Mouse (Mus musculus): ENCODE results near the gene Rnase13. TPM values are rescaled to one million over a fixed set of nuclear protein-coding genes. Genes with fewer than 3 reads are reported as not detected.
A peak's percentile ranks its signal among the peaks of the same experiment; 100 is the strongest.

Rnase13 gene
- polyA plus RNA-seq, 1 experiment from 2014 or later = not detected

DNA sequence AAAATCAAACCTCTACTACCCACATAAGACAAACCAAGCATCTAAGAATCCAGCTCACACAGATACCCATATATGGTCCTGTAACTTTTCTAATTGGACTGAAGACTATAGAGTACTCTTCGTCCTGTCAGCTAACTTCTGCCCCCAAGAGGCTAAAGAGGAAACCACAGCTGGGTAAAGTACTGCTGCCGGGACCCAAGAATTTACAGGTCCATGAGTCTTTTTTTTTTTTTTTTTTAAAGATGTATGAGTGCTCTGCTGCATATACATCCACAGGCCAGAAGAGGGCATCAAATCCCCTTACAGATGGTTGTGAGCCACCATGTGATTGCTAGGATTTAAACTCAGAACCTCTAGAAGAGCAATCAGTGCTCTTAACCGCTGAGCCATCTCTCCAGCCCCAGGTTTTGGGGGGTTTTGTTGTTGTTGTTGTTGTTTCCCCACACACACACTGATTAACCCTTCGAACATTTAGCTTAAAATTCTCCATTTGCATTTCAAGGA is 39.0 kb downstream of the Rnase13 start:
- Histone ChIP-seq H3K9ac (ENCODE audit: low read length) (no peak overlapping the region; the same call in 1 of the 2 replicates), H3K27me3 (ENCODE audit: control insufficient read depth, insufficient read depth, low read length) (no peaks in the 10 kb centered on the region), H3K36me3 (ENCODE audit: control insufficient read depth, insufficient read depth, low read length) (peaks cover 4% of the 10 kb centered on the region; the same call in 1 of the 2 replicates), H3K9me3 (ENCODE audit: control insufficient read depth, low read length) (no peaks in the 10 kb centered on the region), H3K4me3 (ENCODE audit: low read depth, low read length) (peak overlapping the region; percentile 72; the same call in 1 of the 2 replicates), H3K4me1 (ENCODE audit: control insufficient read depth, insufficient read depth, low read length) (peaks cover 8% of the 10 kb centered on the region), H3K27ac (replicated peaks; ENCODE audit: low read depth, low read length) (0 out of 2 replicates have a peak overlapping the region, but pooled peaks have one; percentile 33), H3K4me2 (ENCODE audit: low read depth, severe bottlenecking) (peak overlapping the region; percentile 81)
- DNase-seq (ENCODE audit: low spot score) (peak; percentile 80), ATAC-seq (ENCODE audit: insufficient number of reproducible peaks, low FRiP score, low TSS enrichment, low read depth) (peak; percentile 49)
- WGBS = 0% methylated on average over 4 of the region's 4 CpGs

DNA sequence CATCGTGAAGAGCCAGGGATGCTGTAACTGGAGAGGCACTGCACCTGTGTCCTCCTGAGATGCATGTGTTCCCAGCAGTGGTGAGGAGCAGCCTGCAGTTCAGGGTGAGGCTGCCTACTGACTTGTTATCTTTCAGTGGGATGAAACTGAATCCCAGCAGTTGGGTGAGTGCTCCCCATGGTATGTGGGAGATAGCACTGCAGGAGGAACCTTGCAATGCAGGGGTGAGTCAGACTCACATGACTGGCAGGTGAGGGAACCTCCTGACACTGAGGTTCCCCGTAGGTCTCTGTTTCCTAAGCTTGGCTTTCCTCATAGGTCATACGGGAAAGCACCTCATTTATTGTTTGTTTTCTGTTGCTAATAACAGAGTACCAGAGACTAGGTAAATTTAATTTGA is 45.1 kb downstream of the Rnase13 start:
- WGBS = 85% methylated on average over 3 of the region's 3 CpGs
- no peaks in the 10 kb centered on the region for H3K36me3 ChIP-seq (ENCODE audit: control insufficient read depth, insufficient read depth, low read length)

DNA sequence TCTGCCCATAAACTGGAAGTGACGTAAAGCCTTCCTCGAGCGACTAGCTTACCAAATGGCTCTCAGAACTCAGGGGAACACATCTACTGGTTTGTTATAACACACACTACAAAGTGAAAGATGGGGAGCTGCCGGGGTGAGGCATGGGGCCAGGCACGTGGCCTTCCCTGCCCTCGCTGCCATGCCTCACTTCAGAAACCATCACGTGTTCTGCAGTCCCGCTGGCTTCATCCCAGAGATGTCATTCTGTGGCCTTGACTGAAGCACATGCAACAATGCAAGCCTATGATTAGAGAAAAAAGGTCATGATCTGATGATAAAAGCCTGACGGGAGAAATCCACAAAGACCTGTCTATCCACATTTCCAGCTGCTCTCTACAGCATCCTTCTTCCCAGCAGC is 50.8 kb downstream of the Rnase13 start:
- no peak overlapping the region for H3K4me2 ChIP-seq (ENCODE audit: low read depth, severe bottlenecking)
- DNase-seq (ENCODE audit: low spot score) (no peak), ATAC-seq (ENCODE audit: insufficient number of reproducible peaks, low FRiP score, low TSS enrichment, low read depth) (no peak)
- no peaks in the 10 kb centered on the region for H3K9me3 ChIP-seq (ENCODE audit: control insufficient read depth, low read length)
- 83% methylated on average over 9 of the region's 9 CpGs for WGBS
- no peak overlapping the region for H3K4me3 ChIP-seq (ENCODE audit: low read depth, low read length)
- no peaks in the 10 kb centered on the region for H3K36me3 ChIP-seq (ENCODE audit: control insufficient read depth, insufficient read depth, low read length)
- no peaks in the 10 kb centered on the region for H3K4me1 ChIP-seq (ENCODE audit: control insufficient read depth, insufficient read depth, low read length)
- H3K27ac ChIP-seq (replicated peaks; ENCODE audit: low read depth, low read length) = no peak overlapping the region
- H3K9ac ChIP-seq (ENCODE audit: low read length) = no peak overlapping the region
- H3K27me3 ChIP-seq (ENCODE audit: control insufficient read depth, insufficient read depth, low read length) = no peaks in the 10 kb centered on the region

More for the DNA sequence above, 45.1 kb downstream of the Rnase13 start:
- ATAC-seq (ENCODE audit: insufficient number of reproducible peaks, low FRiP score, low TSS enrichment, low read depth) = no peak
- no peak overlapping the region for H3K27ac ChIP-seq (replicated peaks; ENCODE audit: low read depth, low read length)
- no peaks in the 10 kb centered on the region for H3K27me3 ChIP-seq (ENCODE audit: control insufficient read depth, insufficient read depth, low read length)
- no peaks in the 10 kb centered on the region for H3K4me1 ChIP-seq (ENCODE audit: control insufficient read depth, insufficient read depth, low read length)
- DNase-seq (ENCODE audit: low spot score) = no peak
- no peak overlapping the region for H3K4me2 ChIP-seq (ENCODE audit: low read depth, severe bottlenecking)
- no peak overlapping the region for H3K9ac ChIP-seq (ENCODE audit: low read length)
- no peak overlapping the region for H3K4me3 ChIP-seq (ENCODE audit: low read depth, low read length)
- no peaks in the 10 kb centered on the region for H3K9me3 ChIP-seq (ENCODE audit: control insufficient read depth, low read length)

Other genes starting within 250 kb of the Rnase13 start
- not detected in 2 replicates for gene Gm17079, start 227.3 kb downstream of the Rnase13 start, polyA plus RNA-seq (2014; fragmentation: Nextera tagmentation; extraction: Ambion mirVana)
- not detected in 2 replicates for gene Gm5800, start 205.6 kb downstream of the Rnase13 start, polyA plus RNA-seq (2014; fragmentation: Nextera tagmentation; extraction: Ambion mirVana)
- not detected in 2 replicates for gene Ang4, start 149.2 kb downstream of the Rnase13 start, polyA plus RNA-seq (2014; fragmentation: Nextera tagmentation; extraction: Ambion mirVana)
- not detected in 2 replicates for gene AY358078, start 122.7 kb downstream of the Rnase13 start, polyA plus RNA-seq (2014; fragmentation: Nextera tagmentation; extraction: Ambion mirVana)
- not detected in 2 replicates for gene Ear6, start 69.1 kb downstream of the Rnase13 start, polyA plus RNA-seq (2014; fragmentation: Nextera tagmentation; extraction: Ambion mirVana)
- gene Mettl17, start 37.9 kb downstream of the Rnase13 start, polyA plus RNA-seq (2014; fragmentation: Nextera tagmentation; extraction: Ambion mirVana) = 41.9 and 46.2 TPM in 2 replicates
- 0.13 and 0.15 TPM in 2 replicates for gene Slc39a2, start 29.9 kb downstream of the Rnase13 start, polyA plus RNA-seq (2014; fragmentation: Nextera tagmentation; extraction: Ambion mirVana)
- 11.9 and 12.9 TPM in 2 replicates for gene Ndrg2, start 8.6 kb downstream of the Rnase13 start, polyA plus RNA-seq (2014; fragmentation: Nextera tagmentation; extraction: Ambion mirVana)
- gene Tppp2, start 4.3 kb downstream of the Rnase13 start, polyA plus RNA-seq (2014; fragmentation: Nextera tagmentation; extraction: Ambion mirVana) = not detected in 2 replicates
- 154 and 158 TPM in 2 replicates for gene Arhgef40, start 61.9 kb upstream of the Rnase13 start, polyA plus RNA-seq (2014; fragmentation: Nextera tagmentation; extraction: Ambion mirVana)
- 0.60 and 1.3 TPM in 2 replicates for gene Tmem253, start 92.9 kb upstream of the Rnase13 start, polyA plus RNA-seq (2014; fragmentation: Nextera tagmentation; extraction: Ambion mirVana)
- gene Zfp219, start 98.0 kb upstream of the Rnase13 start, polyA plus RNA-seq (2014; fragmentation: Nextera tagmentation; extraction: Ambion mirVana) = 51.6 and 52.0 TPM in 2 replicates
- not detected in 2 replicates for gene Olfr221, start 119.7 kb upstream of the Rnase13 start, polyA plus RNA-seq (2014; fragmentation: Nextera tagmentation; extraction: Ambion mirVana)
- 989 and 1,009 TPM in 2 replicates for gene Hnrnpc, start 181.3 kb upstream of the Rnase13 start, polyA plus RNA-seq (2014; fragmentation: Nextera tagmentation; extraction: Ambion mirVana)
- 119 and 124 TPM in 2 replicates for gene Rpgrip1, start 187.9 kb upstream of the Rnase13 start, polyA plus RNA-seq (2014; fragmentation: Nextera tagmentation; extraction: Ambion mirVana)

Measured in limb, embryonic 11.5 days (tissue).